Mouse (Mus musculus): Measurements from ENCODE around the gene Cacnb1. TPM values are rescaled to one million over a fixed set of nuclear protein-coding genes. Genes with fewer than 3 reads are reported as not detected.

Gene Cacnb1
- total RNA-seq, 1 experiment = 6.2 TPM

GRCm38 (mm10) chr11:98011716-98012115, 11.1 kb downstream of the Cacnb1 start:
- H3K9me3 ChIP-seq (ENCODE audit: control insufficient read depth, insufficient read depth, low read depth, low read length) = no peaks in the 10 kb centered on the region
- no peak for TF ChIP-seq CHD2 (IDR thresholded peaks at IDR 0.05; ENCODE audit: low read depth, low read length)
- no peak for TF ChIP-seq HCFC1 (IDR thresholded peaks at IDR 0.05; ENCODE audit: borderline replicate concordance, insufficient read depth, low read length)
- no peak for TF ChIP-seq ZNF384 (IDR thresholded peaks at IDR 0.05; ENCODE audit: low read depth, low read length)
- no peak for TF ChIP-seq ZC3H11A (IDR thresholded peaks at IDR 0.05; ENCODE audit: borderline replicate concordance, low read depth, low read length)
- no peak for TF ChIP-seq MAFK (IDR thresholded peaks at IDR 0.05; ENCODE audit: insufficient read depth, low read depth, low read length)
- peak overlapping the region in 1 of 2 experiments; percentile 16; a peak in 2 of 4 replicates for H3K4me3 ChIP-seq (ENCODE audit: insufficient read depth in 1 of 2, low read depth in 1 of 2, low read length in 2 of 2, poor library complexity in 1 of 2, severe bottlenecking in 1 of 2)
- H3K4me1 ChIP-seq (ENCODE audit: control insufficient read depth in 2 of 2, insufficient read depth in 2 of 2, low read length in 2 of 2, poor library complexity in 1 of 2) = peaks cover 2 to 17% of the 10 kb centered on the region in 2 experiments; a peak in 3 of 4 replicates
- no peak for DNase-seq (ENCODE audit: low read depth, low spot score)
- H3K9ac ChIP-seq (ENCODE audit: insufficient read depth, low read depth, low read length, poor library complexity, severe bottlenecking) = no peak overlapping the region
- H3K27ac ChIP-seq (ENCODE audit: insufficient read depth, low read depth, low read length, poor library complexity, severe bottlenecking) = no peak overlapping the region
- peaks cover 18% of the 10 kb centered on the region; the same call in 1 of the 2 replicates for H3K36me3 ChIP-seq (ENCODE audit: control insufficient read depth, insufficient read depth, low read length, poor library complexity, severe bottlenecking)
- in situ Hi-C loops (cut with MboI; ENCODE audit: low sequenced_read_pairs in 2 of 2, unreplicated experiment in 2 of 2) = no loop called here

GRCm38 (mm10) chr11:98008087-98008486, 14.7 kb downstream of the Cacnb1 start:
- TF ChIP-seq HCFC1 (IDR thresholded peaks at IDR 0.05; ENCODE audit: borderline replicate concordance, insufficient read depth, low read length) (no peak), MAFK (IDR thresholded peaks at IDR 0.05; ENCODE audit: insufficient read depth, low read depth, low read length) (no peak), ZNF384 (IDR thresholded peaks at IDR 0.05; ENCODE audit: low read depth, low read length) (no peak), ZC3H11A (IDR thresholded peaks at IDR 0.05; ENCODE audit: borderline replicate concordance, low read depth, low read length) (no peak), CHD2 (IDR thresholded peaks at IDR 0.05; ENCODE audit: low read depth, low read length) (no peak)
- Histone ChIP-seq H3K4me1 (ENCODE audit: control insufficient read depth in 2 of 2, insufficient read depth in 2 of 2, low read length in 2 of 2, poor library complexity in 1 of 2) (peaks cover 6 to 20% of the 10 kb centered on the region in 2 experiments; a peak in 3 of 4 replicates), H3K9ac (ENCODE audit: insufficient read depth, low read depth, low read length, poor library complexity, severe bottlenecking) (no peak overlapping the region), H3K9me3 (ENCODE audit: control insufficient read depth, insufficient read depth, low read depth, low read length) (no peaks in the 10 kb centered on the region), H3K4me3 (ENCODE audit: insufficient read depth in 1 of 2, low read depth in 1 of 2, low read length in 2 of 2, poor library complexity in 1 of 2, severe bottlenecking in 1 of 2) (no peak overlapping the region), H3K27ac (ENCODE audit: insufficient read depth, low read depth, low read length, poor library complexity, severe bottlenecking) (no peak overlapping the region), H3K36me3 (ENCODE audit: control insufficient read depth, insufficient read depth, low read length, poor library complexity, severe bottlenecking) (peaks cover 13% of the 10 kb centered on the region; the same call in 1 of the 2 replicates)
- no peak for DNase-seq (ENCODE audit: low read depth, low spot score)
- in situ Hi-C loops (cut with MboI; ENCODE audit: low sequenced_read_pairs in 2 of 2, unreplicated experiment in 2 of 2) = no loop called here

GRCm38 (mm10) chr11:98005686-98006085, 17.1 kb downstream of the Cacnb1 start:
- peaks cover 13% of the 10 kb centered on the region; the same call in 1 of the 2 replicates for H3K36me3 ChIP-seq (ENCODE audit: control insufficient read depth, insufficient read depth, low read length, poor library complexity, severe bottlenecking)

GRCm38 (mm10) chr11:98005076-98005475, 17.8 kb downstream of the Cacnb1 start:
- DNase-seq (ENCODE audit: low read depth, low spot score) = peak; percentile 90
- Histone ChIP-seq H3K4me3 (ENCODE audit: insufficient read depth in 1 of 2, low read depth in 1 of 2, low read length in 2 of 2, poor library complexity in 1 of 2, severe bottlenecking in 1 of 2) (peak overlapping the region; percentile 56 to 73), H3K4me1 (ENCODE audit: control insufficient read depth in 2 of 2, insufficient read depth in 2 of 2, low read length in 2 of 2, poor library complexity in 1 of 2) (peaks cover 6 to 23% of the 10 kb centered on the region in 2 experiments; a peak in 2 of 4 replicates), H3K36me3 (ENCODE audit: control insufficient read depth, insufficient read depth, low read length, poor library complexity, severe bottlenecking) (peaks cover 13% of the 10 kb centered on the region; the same call in 1 of the 2 replicates), H3K27ac (ENCODE audit: insufficient read depth, low read depth, low read length, poor library complexity, severe bottlenecking) (no peak overlapping the region; the same call in 1 of the 2 replicates), H3K9ac (ENCODE audit: insufficient read depth, low read depth, low read length, poor library complexity, severe bottlenecking) (peak overlapping the region; percentile 54), H3K9me3 (ENCODE audit: control insufficient read depth, insufficient read depth, low read depth, low read length) (no peaks in the 10 kb centered on the region)
- in situ Hi-C loops (cut with MboI; ENCODE audit: low sequenced_read_pairs in 2 of 2, unreplicated experiment in 2 of 2) = no loop called here
- no peak for TF ChIP-seq HCFC1 (IDR thresholded peaks at IDR 0.05; ENCODE audit: borderline replicate concordance, insufficient read depth, low read length)
- peak; percentile 67 for TF ChIP-seq CHD2 (IDR thresholded peaks at IDR 0.05; ENCODE audit: low read depth, low read length)

More at GRCm38 (mm10) chr11:98005686-98006085, 17.1 kb downstream of the Cacnb1 start:
- TF ChIP-seq ZNF384 (IDR thresholded peaks at IDR 0.05; ENCODE audit: low read depth, low read length) (no peak), CHD2 (IDR thresholded peaks at IDR 0.05; ENCODE audit: low read depth, low read length) (no peak), MAFK (IDR thresholded peaks at IDR 0.05; ENCODE audit: insufficient read depth, low read depth, low read length) (no peak)
- Histone ChIP-seq H3K4me1 (ENCODE audit: control insufficient read depth in 2 of 2, insufficient read depth in 2 of 2, low read length in 2 of 2, poor library complexity in 1 of 2) (peaks cover 6 to 23% of the 10 kb centered on the region in 2 experiments; a peak in 2 of 4 replicates), H3K4me3 (ENCODE audit: insufficient read depth in 1 of 2, low read depth in 1 of 2, low read length in 2 of 2, poor library complexity in 1 of 2, severe bottlenecking in 1 of 2) (no peak overlapping the region), H3K9ac (ENCODE audit: insufficient read depth, low read depth, low read length, poor library complexity, severe bottlenecking) (no peak overlapping the region; the same call in 1 of the 2 replicates), H3K27ac (ENCODE audit: insufficient read depth, low read depth, low read length, poor library complexity, severe bottlenecking) (no peak overlapping the region), H3K9me3 (ENCODE audit: control insufficient read depth, insufficient read depth, low read depth, low read length) (no peaks in the 10 kb centered on the region)
- in situ Hi-C loops (cut with MboI; ENCODE audit: low sequenced_read_pairs in 2 of 2, unreplicated experiment in 2 of 2) = no loop called here
- no peak for DNase-seq (ENCODE audit: low read depth, low spot score)

GRCm38 (mm10) chr11:98004161-98004560, 18.7 kb downstream of the Cacnb1 start:
- peaks cover 6 to 23% of the 10 kb centered on the region in 2 experiments; a peak in 2 of 4 replicates for H3K4me1 ChIP-seq (ENCODE audit: control insufficient read depth in 2 of 2, insufficient read depth in 2 of 2, low read length in 2 of 2, poor library complexity in 1 of 2)
- no peak for DNase-seq (ENCODE audit: low read depth, low spot score)
- in situ Hi-C loops (cut with MboI; ENCODE audit: low sequenced_read_pairs in 2 of 2, unreplicated experiment in 2 of 2) = no loop called here
- H3K9ac ChIP-seq (ENCODE audit: insufficient read depth, low read depth, low read length, poor library complexity, severe bottlenecking) = no peak overlapping the region; the same call in 1 of the 2 replicates
- TF ChIP-seq MAFK (IDR thresholded peaks at IDR 0.05; ENCODE audit: insufficient read depth, low read depth, low read length) (no peak), ZNF384 (IDR thresholded peaks at IDR 0.05; ENCODE audit: low read depth, low read length) (no peak), ZC3H11A (IDR thresholded peaks at IDR 0.05; ENCODE audit: borderline replicate concordance, low read depth, low read length) (no peak), CHD2 (IDR thresholded peaks at IDR 0.05; ENCODE audit: low read depth, low read length) (no peak), HCFC1 (IDR thresholded peaks at IDR 0.05; ENCODE audit: borderline replicate concordance, insufficient read depth, low read length) (no peak)
- peaks cover 7% of the 10 kb centered on the region; the same call in 1 of the 2 replicates for H3K36me3 ChIP-seq (ENCODE audit: control insufficient read depth, insufficient read depth, low read length, poor library complexity, severe bottlenecking)
- no peak overlapping the region for H3K27ac ChIP-seq (ENCODE audit: insufficient read depth, low read depth, low read length, poor library complexity, severe bottlenecking)
- H3K4me3 ChIP-seq (ENCODE audit: insufficient read depth in 1 of 2, low read depth in 1 of 2, low read length in 2 of 2, poor library complexity in 1 of 2, severe bottlenecking in 1 of 2) = peak overlapping the region; percentile 56 to 73; a peak in 2 of 4 replicates
- no peaks in the 10 kb centered on the region for H3K9me3 ChIP-seq (ENCODE audit: control insufficient read depth, insufficient read depth, low read depth, low read length)

Data from ES-E14 (cell line).